Mouse (Mus musculus) liver, embryonic 16.5 days (tissue): ENCODE measurements around the gene Fbxw4. TPM values are rescaled to one million over a fixed set of nuclear protein-coding genes. Genes with fewer than 3 reads are reported as not detected.
A peak's percentile ranks its signal among the peaks of the same experiment; 100 is the strongest.

Source experiments
- ATAC-seq: fragments of 200-750 bp; cut with Nextera tagmentation; 2 replicates; pipeline ENCODE4 v1.8.0; 2017; ENCODE audit warnings: low read depth, mild to moderate bottlenecking, moderate number of reproducible peaks, moderate library complexity
- H3K27ac ChIP-seq: fragments of 300-500 bp; sonication (generic); 2 replicates; pipeline ENCODE4 v1.5.1; 2014; ENCODE audit warnings: mild to moderate bottlenecking, low read length
- H3K27me3 ChIP-seq: fragments of 300-500 bp; sonication (generic); 2 replicates; pipeline ENCODE4 v1.6.1; 2014; ENCODE audit warnings: low read depth, low read length, mixed read lengths; ENCODE audit not compliant: control insufficient read depth, insufficient read depth
- H3K36me3 ChIP-seq: fragments of 300-500 bp; sonication (generic); 2 replicates; pipeline ENCODE4 v1.6.1; 2014; ENCODE audit warnings: mild to moderate bottlenecking; ENCODE audit not compliant: control insufficient read depth, insufficient read depth
- H3K4me1 ChIP-seq: fragments of 300-500 bp; sonication (generic); 2 replicates; pipeline ENCODE4 v1.6.1; 2014; ENCODE audit warnings: low read depth, low read length, mixed read lengths; ENCODE audit not compliant: control insufficient read depth
- H3K4me2 ChIP-seq: fragments of 300-500 bp; sonication (generic); 2 replicates; pipeline ENCODE4 v1.6.1; 2014; ENCODE audit warnings: low read depth, low read length, mixed read lengths
- H3K4me3 ChIP-seq: fragments of 300-500 bp; sonication (generic); 2 replicates; pipeline ENCODE4 v1.5.1; 2014; ENCODE audit warnings: low read depth, mild to moderate bottlenecking, low read length
- H3K9ac ChIP-seq: fragments of 300-500 bp; sonication (generic); 2 replicates; pipeline ENCODE4 v1.6.1; 2014; ENCODE audit warnings: low read depth, low read length
- H3K9me3 ChIP-seq: fragments of 300-500 bp; sonication (generic); replicated peaks from 2 replicates; pipeline ENCODE4 v1.6.1; 2016; ENCODE audit warnings: low read length; ENCODE audit not compliant: control insufficient read depth
- WGBS: fragments of 180-500 bp; shearing (Covaris S2); extraction: QIAGEN DNeasy Blood & Tissue Kit; methylation state at CpG from one replicate; pipeline ENCODE4 v1.1.7; 2014; ENCODE audit not compliant: insufficient replicate concordance; 5-methylcytosine and 5-hydroxymethylcytosine counted together
- polyA plus RNA-seq: library from polyadenylated mRNA; unstranded; fragments of >200 nt; fragmentation: Nextera tagmentation; extraction: Ambion mirVana; gene quantifications from 2 replicates; pipeline ENCODE4 v1.2.1, GENCODE M21; 2015

Fbxw4 gene
- polyA plus RNA-seq, 1 experiment from 2014 or later: 2.5 TPM

DNA sequence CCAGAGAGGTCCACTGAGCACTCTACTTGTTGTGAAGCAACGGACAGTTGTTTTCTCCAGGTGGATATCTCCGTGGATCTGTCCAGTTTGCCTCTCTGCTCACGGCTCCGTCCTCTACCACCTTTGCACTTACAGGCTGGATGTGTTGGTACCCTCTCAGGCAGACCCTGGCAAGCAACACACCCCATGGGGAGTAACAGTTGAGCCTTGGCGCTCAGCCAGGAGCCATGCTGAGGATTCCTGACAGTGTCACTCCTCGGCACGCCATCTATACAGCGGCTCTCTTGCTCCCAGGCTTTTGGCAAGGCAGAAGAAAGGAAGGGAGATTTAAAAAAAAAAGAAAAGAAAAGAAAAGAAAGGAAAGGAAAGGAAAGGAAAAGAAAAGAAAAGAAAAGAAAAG lies 45.7 kb downstream of the Fbxw4 start:
- H3K27ac ChIP-seq: no peak overlapping the region
- H3K9me3 ChIP-seq: no peaks in the 10 kb centered on the region
- no peak overlapping the region for H3K4me3 ChIP-seq
- H3K9ac ChIP-seq: no peak overlapping the region
- H3K27me3 ChIP-seq: no peaks in the 10 kb centered on the region
- no peaks in the 10 kb centered on the region for H3K36me3 ChIP-seq
- 82% methylated on average over 8 of the region's 8 CpGs for WGBS
- H3K4me2 ChIP-seq: no peak overlapping the region
- ATAC-seq: no peak
- peaks cover 6% of the 10 kb centered on the region for H3K4me1 ChIP-seq

DNA sequence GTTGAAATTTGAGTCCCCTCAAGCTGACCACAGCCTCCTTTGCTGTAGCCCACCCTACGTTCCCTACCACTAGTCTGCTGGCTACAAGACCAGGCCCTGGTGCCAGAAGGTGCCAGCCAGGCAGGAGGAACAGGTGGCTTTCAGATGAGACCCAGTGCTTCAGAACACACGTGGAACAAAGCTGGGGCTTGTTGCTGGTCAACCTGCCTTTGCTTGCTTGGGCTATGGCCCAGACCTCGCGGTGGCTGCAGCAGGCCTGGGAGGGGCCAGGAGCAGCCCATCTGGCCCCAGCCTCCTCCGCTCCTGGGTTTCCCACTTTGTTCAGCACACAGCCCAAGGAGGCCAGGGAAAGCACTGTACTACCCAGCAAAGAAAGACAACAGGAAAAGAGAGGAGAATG lies 49.3 kb downstream of the Fbxw4 start:
- H3K9me3 ChIP-seq: no peaks in the 10 kb centered on the region
- no peak overlapping the region for H3K4me2 ChIP-seq
- WGBS: 81% methylated on average over 5 of the region's 5 CpGs
- no peaks in the 10 kb centered on the region for H3K27me3 ChIP-seq
- no peak overlapping the region for H3K4me3 ChIP-seq
- no peak for ATAC-seq
- H3K27ac ChIP-seq: no peak overlapping the region
- H3K9ac ChIP-seq: no peak overlapping the region
- peaks cover 5% of the 10 kb centered on the region for H3K4me1 ChIP-seq
- H3K36me3 ChIP-seq: no peaks in the 10 kb centered on the region

DNA sequence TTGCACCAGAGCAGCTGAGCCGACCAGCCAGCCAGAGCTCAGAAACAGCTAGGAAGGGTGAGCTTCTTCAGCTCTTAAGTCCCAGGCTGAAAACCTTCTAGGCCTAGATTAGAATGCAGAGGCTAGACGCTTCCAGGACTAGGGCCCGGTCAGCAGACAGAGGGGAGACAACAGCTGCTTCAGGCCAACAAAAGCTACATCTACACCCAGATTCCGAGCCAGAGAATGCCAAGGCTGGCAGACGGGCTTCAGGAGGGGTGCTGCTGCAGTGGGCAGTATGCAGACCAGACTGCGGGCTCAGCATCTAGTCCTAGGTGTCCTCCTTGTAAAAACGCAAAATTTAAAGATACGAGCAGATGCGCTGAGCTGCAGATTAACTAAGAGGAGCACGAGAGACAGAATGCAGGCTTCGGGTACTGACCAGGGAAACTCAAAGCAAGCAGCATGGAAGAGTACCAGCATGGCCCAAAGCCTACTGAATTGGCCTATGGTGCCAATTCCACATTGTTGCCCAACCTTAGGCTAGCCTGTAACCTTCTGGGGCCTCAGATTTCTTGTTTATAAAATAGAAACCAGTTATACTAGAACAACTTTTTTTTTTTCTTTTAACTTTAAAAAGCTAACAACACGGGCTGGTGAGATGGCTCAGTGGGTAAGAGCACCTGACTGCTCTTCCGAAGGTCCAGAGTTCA lies 51.3 kb downstream of the Fbxw4 start:
- no peaks in the 10 kb centered on the region for H3K27me3 ChIP-seq
- H3K9me3 ChIP-seq: no peaks in the 10 kb centered on the region
- ATAC-seq: no peak
- no peaks in the 10 kb centered on the region for H3K36me3 ChIP-seq
- H3K4me2 ChIP-seq: no peak overlapping the region
- 84% methylated on average over 13 of the region's 13 CpGs for WGBS
- no peak overlapping the region for H3K4me3 ChIP-seq
- no peak overlapping the region for H3K27ac ChIP-seq
- no peak overlapping the region for H3K9ac ChIP-seq
- H3K4me1 ChIP-seq: no peaks in the 10 kb centered on the region

DNA sequence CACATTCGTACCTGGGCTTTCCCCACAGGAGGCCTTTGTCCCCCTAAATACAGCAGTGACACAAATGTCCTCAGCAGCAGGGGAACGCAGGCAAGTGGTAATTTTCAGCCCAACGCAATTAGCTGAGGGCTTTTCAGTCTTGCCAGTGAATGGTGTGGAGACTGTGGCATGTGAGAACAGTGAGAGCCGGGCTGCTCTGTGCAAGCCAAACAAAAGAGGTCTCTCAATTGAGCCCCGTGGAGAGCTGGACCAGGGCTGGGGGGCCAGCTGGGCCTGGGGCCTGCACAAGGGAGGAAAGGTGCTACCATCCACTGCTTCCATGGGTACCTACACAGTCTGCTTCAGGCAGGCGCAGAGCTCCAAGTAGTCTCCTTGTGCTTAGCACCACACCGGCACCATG lies 52.6 kb downstream of the Fbxw4 start:
- Histone ChIP-seq H3K9ac (no peak overlapping the region), H3K27ac (no peak overlapping the region), H3K27me3 (no peaks in the 10 kb centered on the region), H3K36me3 (no peaks in the 10 kb centered on the region), H3K4me2 (no peak overlapping the region), H3K9me3 (no peaks in the 10 kb centered on the region), H3K4me1 (peaks cover 8% of the 10 kb centered on the region; the same call in 1 of the 2 replicates), H3K4me3 (no peak overlapping the region)
- ATAC-seq: no peak
- WGBS: 72% methylated on average over 7 of the region's 7 CpGs

DNA sequence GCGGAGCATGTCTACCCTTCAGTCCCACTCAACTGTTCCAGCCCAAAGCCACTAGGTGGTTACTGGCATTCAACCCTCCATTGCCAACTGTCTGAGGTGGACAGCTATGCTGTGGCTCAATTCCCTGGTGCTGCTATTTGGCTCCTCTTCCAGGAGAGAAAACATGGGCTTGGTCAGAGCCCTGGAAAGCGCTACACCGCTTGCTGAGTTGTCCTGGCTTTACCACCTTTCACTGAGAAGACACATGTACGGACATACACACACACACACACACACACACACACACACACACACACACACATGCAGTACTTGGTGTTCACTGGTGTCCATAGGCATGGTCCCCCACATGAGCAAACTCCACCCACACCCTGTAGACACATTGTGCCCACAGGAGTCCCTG lies 53.4 kb downstream of the Fbxw4 start:
- no peak overlapping the region for H3K4me3 ChIP-seq
- no peaks in the 10 kb centered on the region for H3K36me3 ChIP-seq
- ATAC-seq: no peak
- no peaks in the 10 kb centered on the region for H3K27me3 ChIP-seq
- no peak overlapping the region for H3K4me2 ChIP-seq
- no peak overlapping the region for H3K9ac ChIP-seq
- peaks cover 14% of the 10 kb centered on the region; the same call in 1 of the 2 replicates for H3K4me1 ChIP-seq
- H3K9me3 ChIP-seq: no peaks in the 10 kb centered on the region
- WGBS: 90% methylated on average over 4 of the region's 4 CpGs
- H3K27ac ChIP-seq: no peak overlapping the region

DNA sequence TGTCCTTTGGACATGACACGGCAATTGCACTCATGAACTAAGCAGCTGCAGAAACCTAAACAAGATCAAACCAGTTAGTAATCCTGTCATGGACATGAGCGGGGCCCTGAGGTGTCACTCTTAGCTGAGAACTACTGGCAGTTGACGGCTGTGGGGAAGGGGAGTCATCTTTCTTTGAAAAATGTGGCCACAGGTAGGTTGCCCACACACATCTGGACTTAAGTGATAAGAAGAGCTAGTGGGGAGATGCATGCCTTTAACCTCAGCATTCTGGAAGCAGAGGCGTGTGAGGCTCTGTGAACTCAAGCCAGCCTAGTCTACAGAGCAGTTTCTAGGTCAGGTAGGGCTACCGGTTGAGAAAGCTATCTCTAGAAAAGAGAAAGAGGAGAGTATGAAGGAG lies 57.5 kb downstream of the Fbxw4 start:
- Histone ChIP-seq H3K27me3 (no peaks in the 10 kb centered on the region), H3K9me3 (no peaks in the 10 kb centered on the region), H3K4me3 (no peak overlapping the region), H3K27ac (no peak overlapping the region), H3K36me3 (no peaks in the 10 kb centered on the region), H3K9ac (no peak overlapping the region), H3K4me2 (no peak overlapping the region), H3K4me1 (peaks cover 14% of the 10 kb centered on the region; the same call in 1 of the 2 replicates)
- 24% methylated on average over 5 of the region's 5 CpGs for WGBS
- peak; percentile 82 for ATAC-seq

DNA sequence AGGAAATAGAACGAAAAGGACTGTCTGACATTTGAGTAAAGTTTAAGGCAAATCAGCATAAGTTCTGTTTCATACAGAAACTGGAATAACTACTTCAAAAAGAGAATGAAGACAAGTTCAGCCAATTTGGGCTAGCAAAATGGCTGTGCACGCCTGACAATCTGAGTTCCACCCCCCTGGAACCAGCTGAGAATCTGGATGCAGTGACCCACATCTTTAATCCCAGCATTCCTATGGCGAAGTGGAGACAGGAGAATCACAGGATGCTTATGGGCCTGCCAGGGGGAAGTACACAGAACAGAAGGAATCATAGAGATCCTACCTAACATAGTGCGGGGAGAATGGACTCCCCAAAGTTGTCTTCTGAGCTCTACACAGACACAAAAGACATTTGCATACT lies 63.0 kb downstream of the Fbxw4 start:
- peaks cover 4% of the 10 kb centered on the region; the same call in 1 of the 2 replicates for H3K4me1 ChIP-seq
- WGBS: 81% methylated on average over 4 of the region's 4 CpGs

DNA sequence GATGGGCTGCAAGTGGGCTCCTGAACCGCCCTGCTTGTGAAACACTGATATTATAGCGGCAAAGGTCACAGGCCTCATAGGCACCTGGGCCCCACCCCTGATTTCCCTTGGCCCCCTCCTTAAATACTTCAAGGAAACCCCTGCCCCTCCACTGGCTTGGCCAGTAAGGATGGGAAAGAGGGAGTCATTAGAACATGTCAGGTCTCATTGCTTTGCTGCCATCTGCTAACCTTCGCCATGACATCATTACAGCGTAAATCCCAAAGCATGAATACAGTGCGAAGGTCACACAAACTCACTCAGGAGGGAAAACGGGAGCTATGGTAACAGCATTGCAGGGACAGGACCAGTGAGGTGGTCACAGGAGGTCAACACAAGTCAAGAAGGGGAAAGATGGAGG lies 63.7 kb downstream of the Fbxw4 start:
- no peaks in the 10 kb centered on the region for H3K9me3 ChIP-seq
- ATAC-seq: no peak
- H3K27ac ChIP-seq: no peak overlapping the region
- no peaks in the 10 kb centered on the region for H3K4me1 ChIP-seq
- H3K4me3 ChIP-seq: no peak overlapping the region
- no peak overlapping the region for H3K9ac ChIP-seq
- no peak overlapping the region for H3K4me2 ChIP-seq
- no peaks in the 10 kb centered on the region for H3K27me3 ChIP-seq
- no peaks in the 10 kb centered on the region for H3K36me3 ChIP-seq
- 82% methylated on average over 6 of the region's 6 CpGs for WGBS

More for the DNA sequence above, 63.0 kb downstream of the Fbxw4 start:
- H3K36me3 ChIP-seq: no peaks in the 10 kb centered on the region
- no peaks in the 10 kb centered on the region for H3K27me3 ChIP-seq
- no peak overlapping the region for H3K4me2 ChIP-seq
- no peak for ATAC-seq
- no peak overlapping the region for H3K4me3 ChIP-seq
- no peak overlapping the region for H3K9ac ChIP-seq
- H3K9me3 ChIP-seq: no peaks in the 10 kb centered on the region
- H3K27ac ChIP-seq: no peak overlapping the region

DNA sequence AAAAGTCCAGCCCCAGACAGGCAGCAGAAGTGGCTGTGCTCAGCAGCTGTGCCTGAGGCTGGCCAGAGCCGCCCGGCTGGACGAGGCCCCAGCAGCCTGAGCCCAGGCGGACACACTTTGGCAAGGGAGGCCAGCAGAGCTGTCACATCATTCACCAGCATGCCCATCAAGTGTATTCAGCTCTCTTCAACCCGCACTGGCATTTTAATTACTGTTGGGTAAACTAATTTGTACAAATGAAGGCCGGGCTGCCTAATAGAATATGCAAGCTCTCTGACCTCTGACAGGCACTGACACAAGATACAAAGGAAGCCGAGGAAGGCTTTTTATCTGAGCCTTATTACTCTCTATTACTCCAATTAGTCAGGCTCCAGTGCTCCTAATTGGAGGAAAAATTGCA lies 64.1 kb downstream of the Fbxw4 start:
- Histone ChIP-seq H3K27me3 (no peaks in the 10 kb centered on the region), H3K4me1 (no peaks in the 10 kb centered on the region), H3K9ac (no peak overlapping the region), H3K4me2 (no peak overlapping the region), H3K27ac (no peak overlapping the region), H3K36me3 (no peaks in the 10 kb centered on the region), H3K9me3 (no peaks in the 10 kb centered on the region), H3K4me3 (no peak overlapping the region)
- WGBS: 78% methylated on average over 7 of the region's 7 CpGs
- no peak for ATAC-seq
